Mouse (Mus musculus): ENCODE data around the gene Hhat.

Gene Hhat

GRCm38 (mm10) chr1:192770495-192771331, at the start of gene Hhat:
Gene Hhat, minus strand, starts transcription at chr1:192771223.
- DNase-seq, result peak; percentile 74

GRCm38 (mm10) chr1:192818334-192818733, 47.3 kb upstream of the Hhat start:
- DNase-seq, result no peak

GRCm38 (mm10) chr1:192815789-192816188, 44.8 kb upstream of the Hhat start:
- DNase-seq, result no peak

- no peak for DNase-seq
Measured at GRCm38 (mm10) chr1:192814700-192815099, 43.7 kb upstream of the Hhat start.

- no peak for DNase-seq
Measured at GRCm38 (mm10) chr1:192812758-192813157, 41.7 kb upstream of the Hhat start.

- DNase-seq, result no peak
Measured at GRCm38 (mm10) chr1:192812290-192812689, 41.3 kb upstream of the Hhat start.

- DNase-seq, result no peak
Measured at GRCm38 (mm10) chr1:192806168-192807157, 35.4 kb upstream of the Hhat start.

- no peak for DNase-seq
Measured at GRCm38 (mm10) chr1:192800338-192800737, 29.3 kb upstream of the Hhat start.

GRCm38 (mm10) chr1:192799165-192799991, 28.4 kb upstream of the Hhat start:
- DNase-seq, result peak; percentile 43 to 48

GRCm38 (mm10) chr1:192798212-192799164, 27.5 kb upstream of the Hhat start:
- DNase-seq, result no peak

GRCm38 (mm10) chr1:192797011-192797274, 25.9 kb upstream of the Hhat start:
- no peak for DNase-seq

GRCm38 (mm10) chr1:192796201-192797010, 25.4 kb upstream of the Hhat start:
- no peak for DNase-seq

- DNase-seq, result no peak
Measured at GRCm38 (mm10) chr1:192794957-192795745, 24.1 kb upstream of the Hhat start.

- DNase-seq, result no peak
Measured at GRCm38 (mm10) chr1:192791897-192792361, 20.9 kb upstream of the Hhat start.

- DNase-seq, result peak in 1 of 2 experiments; percentile 30
Measured at GRCm38 (mm10) chr1:192790442-192790841, 19.4 kb upstream of the Hhat start.

- DNase-seq, result no peak
Measured at GRCm38 (mm10) chr1:192789828-192790227, 18.8 kb upstream of the Hhat start.

- DNase-seq, result no peak
Measured at GRCm38 (mm10) chr1:192789111-192789522, 18.1 kb upstream of the Hhat start.

- DNase-seq, result no peak
Measured at GRCm38 (mm10) chr1:192786194-192786593, 15.2 kb upstream of the Hhat start.
